Mouse (Mus musculus) midbrain, embryonic 12.5 days (tissue): Measurements from ENCODE around the gene Zbtb8os. TPM values are rescaled to one million over a fixed set of nuclear protein-coding genes. Genes with fewer than 3 reads are reported as not detected.
"Not testable (repeated sequence)": the region's sequence is repeated elsewhere in the genome, so short reads cannot be mapped to it uniquely, and the experiment has no call there.

Experiments
- ATAC-seq: fragments of 200-750 bp; cut with Nextera tagmentation; 2 replicates; pipeline ENCODE4 v1.8.0; 2017; ENCODE audit warnings: low read depth, moderate TSS enrichment, moderate library complexity; ENCODE audit not compliant: low FRiP score
- H3K27ac ChIP-seq: fragments of 300-500 bp; sonication (generic); replicated peaks from 2 replicates; pipeline ENCODE4 v1.5.1; 2016; ENCODE audit warnings: mild to moderate bottlenecking
- H3K27me3 ChIP-seq: fragments of 300-500 bp; sonication (generic); 2 replicates; pipeline ENCODE4 v1.6.1; 2016; ENCODE audit warnings: mild to moderate bottlenecking
- H3K36me3 ChIP-seq: fragments of 300-500 bp; sonication (generic); 2 replicates; pipeline ENCODE4 v1.6.1; 2016
- H3K4me1 ChIP-seq: fragments of 300-500 bp; sonication (generic); 2 replicates; pipeline ENCODE4 v1.6.1; 2016
- H3K4me2 ChIP-seq: fragments of 300-500 bp; sonication (generic); replicated peaks from 2 replicates; pipeline ENCODE4 v1.6.1; 2016; ENCODE audit warnings: mild to moderate bottlenecking, moderate library complexity
- H3K4me3 ChIP-seq: fragments of 300-500 bp; sonication (generic); 2 replicates; pipeline ENCODE4 v1.5.1; 2016; ENCODE audit warnings: mild to moderate bottlenecking
- H3K9ac ChIP-seq: fragments of 300-500 bp; sonication (generic); replicated peaks from 2 replicates; pipeline ENCODE4 v1.6.1; 2016; ENCODE audit warnings: mild to moderate bottlenecking, moderate library complexity
- H3K9me3 ChIP-seq: fragments of 300-500 bp; sonication (generic); 2 replicates; pipeline ENCODE4 v1.6.1; 2016; ENCODE audit warnings: mild to moderate bottlenecking
- WGBS: fragments of 180-500 bp; shearing (Covaris S2); methylation state at CpG from one replicate; pipeline ENCODE4 v1.1.7; 2016; 5-methylcytosine and 5-hydroxymethylcytosine counted together
- polyA plus RNA-seq: library from polyadenylated mRNA; unstranded; fragments of >200 nt; fragmentation: Nextera tagmentation; extraction: Ambion mirVana; gene quantifications from 2 replicates; pipeline ENCODE4 v1.2.1, GENCODE M21; 2016

Zbtb8os gene
- polyA plus RNA-seq, 1 experiment from 2014 or later = 36.4 TPM

- 56% methylated on average over 14 of the region's 14 CpGs for WGBS
- no peak for ATAC-seq
- peaks cover 6% of the 10 kb centered on the region for H3K36me3 ChIP-seq
These were observed 796 bp downstream of the Zbtb8os start for GRCm38 (mm10) chr4:129336291-129336690.

GRCm38 (mm10) chr4:129339743-129340142 lies 4.2 kb downstream of the Zbtb8os start:
- Histone ChIP-seq H3K27ac (no peak overlapping the region), H3K36me3 (peaks cover 24% of the 10 kb centered on the region), H3K9ac (no peak overlapping the region), H3K4me3 (no peak overlapping the region), H3K9me3 (no peaks in the 10 kb centered on the region), H3K4me1 (0 out of 2 replicates have a peak, but pooled peaks cover 6% of the 10 kb centered on the region), H3K27me3 (no peaks in the 10 kb centered on the region), H3K4me2 (no peak overlapping the region)
- ATAC-seq = no peak
- WGBS = 97% methylated on average over 3 of the region's 3 CpGs

More at GRCm38 (mm10) chr4:129336291-129336690, 796 bp downstream of the Zbtb8os start:
- Histone ChIP-seq H3K4me2 (peak overlapping the region; percentile 87), H3K27ac (peak overlapping the region; percentile 99), H3K9me3 (no peaks in the 10 kb centered on the region), H3K4me3 (peak overlapping the region; percentile 82), H3K9ac (peak overlapping the region; percentile 69), H3K4me1 (peaks cover 31% of the 10 kb centered on the region), H3K27me3 (no peaks in the 10 kb centered on the region)

- 100% methylated on average over 1 of the region's 1 CpGs for WGBS
- Histone ChIP-seq H3K9me3 (no peaks in the 10 kb centered on the region), H3K4me1 (0 out of 2 replicates have a peak, but pooled peaks cover 4% of the 10 kb centered on the region), H3K4me3 (no peak overlapping the region), H3K36me3 (peaks cover 30% of the 10 kb centered on the region), H3K4me2 (no peak overlapping the region), H3K27ac (no peak overlapping the region), H3K27me3 (no peaks in the 10 kb centered on the region), H3K9ac (no peak overlapping the region)
- no peak for ATAC-seq
These were observed 6.4 kb downstream of the Zbtb8os start for GRCm38 (mm10) chr4:129341888-129342287.

GRCm38 (mm10) chr4:129342705-129343104 lies 7.2 kb downstream of the Zbtb8os start:
- Histone ChIP-seq H3K36me3 (peaks cover 33% of the 10 kb centered on the region), H3K4me2 (no peak overlapping the region), H3K9me3 (no peaks in the 10 kb centered on the region), H3K4me3 (no peak overlapping the region), H3K4me1 (no peaks in the 10 kb centered on the region), H3K27ac (no peak overlapping the region), H3K27me3 (no peaks in the 10 kb centered on the region), H3K9ac (no peak overlapping the region)
- ATAC-seq = no peak
- WGBS = 93% methylated on average over 2 of the region's 2 CpGs

DNA sequence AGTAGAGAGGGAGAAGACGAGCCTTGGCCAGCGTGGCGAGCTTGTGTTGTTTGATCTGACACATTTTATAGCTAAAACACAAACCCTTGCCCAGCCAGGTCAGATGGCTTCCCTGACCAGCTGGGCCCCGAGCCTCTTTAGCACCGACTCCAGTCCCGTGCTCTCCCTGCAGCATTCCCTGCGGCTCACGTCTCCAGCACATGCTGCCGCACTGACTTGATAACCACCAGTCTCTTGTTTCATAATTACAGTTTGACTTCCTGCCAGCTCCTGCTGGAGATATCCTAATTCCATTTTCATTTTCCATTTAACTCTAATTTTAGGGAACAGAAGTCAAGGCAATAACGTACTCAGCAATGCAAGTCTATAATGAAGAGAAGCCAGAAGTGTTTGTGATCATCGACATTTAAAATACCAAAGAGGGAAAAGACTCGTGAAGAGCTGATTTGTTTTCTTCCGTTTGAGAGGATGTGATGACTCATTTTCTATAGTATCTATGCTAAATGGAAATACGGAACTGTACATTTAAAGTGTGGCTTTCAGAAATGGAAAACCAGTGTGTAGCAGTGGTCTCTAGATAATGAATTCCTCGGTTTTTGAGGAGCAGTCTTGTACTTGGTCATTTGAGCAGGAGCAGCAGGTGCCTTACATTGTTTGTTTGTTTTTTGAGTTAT lies 11.1 kb downstream of the Zbtb8os start:
- whole genome bisulfite sequencing = 94% methylated on average over 15 of the region's 15 CpGs
- Histone ChIP-seq H3K9ac (no peak overlapping the region), H3K9me3 (no peaks in the 10 kb centered on the region), H3K27me3 (no peaks in the 10 kb centered on the region), H3K4me3 (no peak overlapping the region), H3K4me2 (no peak overlapping the region), H3K27ac (no peak overlapping the region), H3K4me1 (no peaks in the 10 kb centered on the region), H3K36me3 (peaks cover 33% of the 10 kb centered on the region)
- ATAC-seq = no peak

DNA sequence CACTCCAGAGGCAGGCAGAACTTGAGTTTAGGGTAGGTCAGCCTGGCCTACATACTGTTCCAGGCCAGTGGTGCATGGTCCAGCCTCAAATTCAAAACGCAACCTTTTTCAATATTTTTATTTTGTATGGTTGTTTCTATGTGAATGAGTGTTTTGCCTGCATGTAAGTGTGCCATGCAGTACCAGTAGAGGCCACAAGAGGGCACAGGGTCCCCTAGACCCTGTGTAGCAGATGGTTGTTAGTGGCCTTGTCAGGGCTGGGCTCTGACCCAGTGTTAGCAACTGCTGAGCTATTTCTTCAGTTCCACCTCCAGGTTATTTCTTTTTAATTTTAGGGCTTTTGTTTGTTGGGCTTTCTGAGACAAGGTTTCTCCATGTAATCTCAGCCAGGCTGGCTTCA lies 15.1 kb downstream of the Zbtb8os start:
- no peak for ATAC-seq
- Histone ChIP-seq H3K4me2 (no peak overlapping the region), H3K27ac (no peak overlapping the region), H3K36me3 (peaks cover 29% of the 10 kb centered on the region), H3K27me3 (no peaks in the 10 kb centered on the region), H3K9ac (no peak overlapping the region), H3K9me3 (no peaks in the 10 kb centered on the region), H3K4me3 (no peak overlapping the region), H3K4me1 (no peaks in the 10 kb centered on the region)
- 0% methylated on average over 1 of the region's 1 CpGs for WGBS

GRCm38 (mm10) chr4:129351111-129351510 lies 15.6 kb downstream of the Zbtb8os start:
- H3K27me3 ChIP-seq = no peaks in the 10 kb centered on the region
- no peak overlapping the region for H3K9ac ChIP-seq
- no peak for ATAC-seq
- WGBS = 80% methylated on average over 6 of the region's 6 CpGs
- no peak overlapping the region for H3K4me2 ChIP-seq
- no peak overlapping the region for H3K4me3 ChIP-seq
- H3K36me3 ChIP-seq = peaks cover 34% of the 10 kb centered on the region
- H3K9me3 ChIP-seq = no peaks in the 10 kb centered on the region
- H3K4me1 ChIP-seq = no peaks in the 10 kb centered on the region
- no peak overlapping the region for H3K27ac ChIP-seq

DNA sequence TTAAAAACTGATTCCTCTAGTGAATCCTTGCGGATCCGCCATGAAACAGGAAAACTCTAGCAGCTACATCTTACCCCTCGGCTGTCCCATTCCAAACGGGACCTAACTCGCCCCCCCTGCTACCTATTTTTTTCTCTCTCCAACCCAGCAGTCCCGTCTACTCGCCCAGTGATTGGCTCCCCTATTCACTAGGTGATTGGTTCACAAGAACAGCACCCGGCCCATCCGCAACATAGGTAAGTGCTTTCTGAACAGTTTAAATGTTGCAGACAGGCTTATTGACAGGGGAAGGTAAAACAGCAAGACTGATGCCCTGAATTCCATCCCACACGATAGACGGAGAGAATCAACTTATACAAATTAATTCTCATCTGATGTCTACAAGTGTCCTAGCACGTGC lies 17.7 kb downstream of the Zbtb8os start:
- no peak overlapping the region for H3K27ac ChIP-seq
- WGBS = 93% methylated on average over 12 of the region's 12 CpGs
- no peaks in the 10 kb centered on the region for H3K4me1 ChIP-seq
- H3K4me2 ChIP-seq = no peak overlapping the region
- no peaks in the 10 kb centered on the region for H3K9me3 ChIP-seq
- H3K27me3 ChIP-seq = no peaks in the 10 kb centered on the region
- H3K36me3 ChIP-seq = peaks cover 41% of the 10 kb centered on the region
- no peak for ATAC-seq
- H3K4me3 ChIP-seq = no peak overlapping the region
- no peak overlapping the region for H3K9ac ChIP-seq

- Histone ChIP-seq H3K4me2 (no peak overlapping the region), H3K27ac (no peak overlapping the region), H3K27me3 (no peaks in the 10 kb centered on the region), H3K36me3 (peaks cover 47% of the 10 kb centered on the region), H3K9me3 (no peaks in the 10 kb centered on the region), H3K4me1 (no peaks in the 10 kb centered on the region), H3K4me3 (no peak overlapping the region), H3K9ac (no peak overlapping the region)
- 89% methylated on average over 15 of the region's 15 CpGs for WGBS
- ATAC-seq = no peak
These were observed 18.7 kb downstream of the Zbtb8os start for GRCm38 (mm10) chr4:129354236-129354635.

- no peak for ATAC-seq
- peaks cover 57% of the 10 kb centered on the region for H3K36me3 ChIP-seq
These were observed 22.2 kb downstream of the Zbtb8os start for GRCm38 (mm10) chr4:129357613-129358163.

DNA sequence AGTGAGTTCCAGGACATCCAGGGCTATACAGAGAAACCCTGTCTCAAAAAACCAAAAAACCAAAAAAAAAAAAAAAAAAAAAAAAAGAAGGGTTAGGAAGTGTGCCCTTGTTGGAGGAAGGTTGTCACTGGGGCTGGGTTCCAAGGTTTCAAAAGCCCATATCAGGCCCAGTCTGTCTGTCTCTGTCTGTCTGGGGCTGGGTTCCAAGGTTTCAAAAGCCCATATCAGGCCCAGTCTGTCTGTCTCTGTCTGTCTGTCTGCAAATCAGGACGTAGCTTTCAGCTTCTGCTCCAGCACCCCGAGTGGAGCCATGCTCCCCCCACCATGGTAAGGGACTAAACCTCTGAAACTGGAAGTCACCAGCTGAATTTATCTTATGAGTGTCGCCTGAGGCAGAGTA lies 26.7 kb downstream of the Zbtb8os start:
- H3K4me3 ChIP-seq, H3K9ac ChIP-seq, H3K27me3 ChIP-seq, ATAC-seq, H3K9me3 ChIP-seq, H3K4me2 ChIP-seq, H3K4me1 ChIP-seq, H3K27ac ChIP-seq: not testable (repeated sequence)
- peaks cover 34% of the 10 kb centered on the region for H3K36me3 ChIP-seq
- 86% methylated on average over 3 of the region's 3 CpGs for WGBS

More at GRCm38 (mm10) chr4:129357613-129358163, 22.2 kb downstream of the Zbtb8os start:
- 90% methylated on average over 15 of the region's 15 CpGs for WGBS
- Histone ChIP-seq H3K4me1 (no peaks in the 10 kb centered on the region), H3K4me2 (no peak overlapping the region), H3K4me3 (no peak overlapping the region), H3K27me3 (no peaks in the 10 kb centered on the region), H3K9ac (no peak overlapping the region), H3K27ac (no peak overlapping the region), H3K9me3 (no peaks in the 10 kb centered on the region)

DNA sequence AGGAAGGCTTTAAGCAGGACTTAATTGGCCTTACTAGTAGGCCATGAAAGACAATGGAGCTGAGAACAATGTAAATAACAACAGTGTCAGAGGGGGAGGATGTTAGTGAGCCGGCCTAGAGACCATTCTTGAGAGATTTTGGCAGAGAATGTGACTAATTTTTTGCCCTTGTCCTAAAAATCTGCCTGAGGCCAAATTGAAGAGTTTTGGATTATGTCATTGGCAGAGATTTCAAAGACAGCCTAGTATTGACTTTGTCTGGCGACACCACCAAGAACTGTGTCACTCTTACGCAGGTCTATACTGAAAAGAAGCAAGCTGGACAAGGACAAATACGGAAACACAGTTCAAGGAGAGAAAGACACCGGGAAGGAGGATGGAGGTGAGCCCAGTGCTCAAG lies 27.3 kb downstream of the Zbtb8os start:
- Histone ChIP-seq H3K4me1 (no peaks in the 10 kb centered on the region), H3K27me3 (no peaks in the 10 kb centered on the region), H3K27ac (no peak overlapping the region), H3K9ac (no peak overlapping the region), H3K9me3 (no peaks in the 10 kb centered on the region), H3K4me2 (no peak overlapping the region), H3K4me3 (no peak overlapping the region), H3K36me3 (peaks cover 29% of the 10 kb centered on the region)
- ATAC-seq = no peak
- WGBS = 71% methylated on average over 5 of the region's 5 CpGs
